Mouse (Mus musculus): ENCODE measurements around the gene Ctf2. TPM values are rescaled to one million over a fixed set of nuclear protein-coding genes. Genes with fewer than 3 reads are reported as not detected.
"Not testable (repeated sequence)": the region's sequence is repeated elsewhere in the genome, so short reads cannot be mapped to it uniquely, and the experiment has no call there.

Ctf2 gene
- total RNA-seq, 1 experiment from 2014 or later: 0.76 TPM

GRCm38 (mm10) chr7:127693730-127694129 lies 38.2 kb downstream of the Ctf2 start:
- not testable (repeated sequence) for ATAC-seq (replicated peaks; ENCODE audit: insufficient number of reproducible peaks, low FRiP score, low TSS enrichment, poor library complexity, severe bottlenecking)

DNA sequence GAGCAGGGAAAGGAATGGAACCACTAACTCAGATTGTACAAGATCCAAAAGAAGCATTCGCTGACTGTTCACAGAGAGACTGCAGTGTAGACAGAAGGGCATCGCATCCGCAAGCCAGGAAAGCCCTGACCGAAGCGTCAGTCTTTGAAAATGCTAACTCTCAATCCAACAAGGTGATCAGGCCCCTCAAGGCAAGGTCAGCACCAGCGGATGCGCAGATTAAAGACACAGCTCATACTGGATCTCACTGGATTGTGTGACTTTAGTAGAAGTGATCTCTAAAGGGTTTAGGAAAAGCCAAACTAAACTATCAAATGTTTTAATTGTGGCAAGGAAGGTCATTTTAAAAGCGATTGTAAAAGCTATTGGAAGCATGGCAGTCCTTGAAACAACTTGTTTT lies 38.7 kb downstream of the Ctf2 start:
- ATAC-seq (replicated peaks; ENCODE audit: insufficient number of reproducible peaks, low FRiP score, low TSS enrichment, poor library complexity, severe bottlenecking): no peak

GRCm38 (mm10) chr7:127691221-127691989 lies 40.6 kb downstream of the Ctf2 start:
- ATAC-seq (replicated peaks; ENCODE audit: insufficient number of reproducible peaks, low FRiP score, low TSS enrichment, poor library complexity, severe bottlenecking): no peak

DNA sequence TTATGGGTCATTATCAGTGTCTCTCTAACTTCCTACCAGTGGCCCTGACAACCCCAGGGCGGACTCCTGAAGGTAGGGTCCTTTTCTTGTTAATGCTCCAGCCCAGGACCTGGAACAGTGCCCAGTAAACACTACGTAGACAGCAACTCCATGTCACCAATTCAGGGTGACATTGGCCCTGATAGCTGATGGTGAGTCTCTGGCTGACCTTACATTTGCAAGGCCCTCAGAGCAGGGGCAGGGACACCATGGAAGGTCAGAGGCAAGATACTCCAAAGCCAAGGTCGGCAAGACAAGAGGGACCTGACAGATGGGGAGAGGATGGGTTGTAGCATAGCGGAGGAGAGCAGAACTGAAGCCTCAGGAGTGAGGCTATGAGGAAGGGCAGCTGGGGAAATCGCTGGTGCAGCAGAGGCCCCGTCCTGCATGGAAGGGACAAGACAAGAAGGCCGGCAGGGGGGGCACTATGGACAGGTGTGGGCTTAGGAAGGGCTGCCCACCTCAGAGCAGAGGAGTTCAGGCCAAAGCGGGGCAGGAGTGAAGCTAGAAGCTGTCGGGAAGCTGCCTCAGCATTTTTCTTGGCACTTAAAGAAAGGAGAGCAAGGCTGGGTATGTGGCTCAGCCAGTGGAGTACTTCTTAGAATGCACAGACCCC lies 42.2 kb downstream of the Ctf2 start:
- no peak for ATAC-seq (replicated peaks; ENCODE audit: insufficient number of reproducible peaks, low FRiP score, low TSS enrichment, poor library complexity, severe bottlenecking)

DNA sequence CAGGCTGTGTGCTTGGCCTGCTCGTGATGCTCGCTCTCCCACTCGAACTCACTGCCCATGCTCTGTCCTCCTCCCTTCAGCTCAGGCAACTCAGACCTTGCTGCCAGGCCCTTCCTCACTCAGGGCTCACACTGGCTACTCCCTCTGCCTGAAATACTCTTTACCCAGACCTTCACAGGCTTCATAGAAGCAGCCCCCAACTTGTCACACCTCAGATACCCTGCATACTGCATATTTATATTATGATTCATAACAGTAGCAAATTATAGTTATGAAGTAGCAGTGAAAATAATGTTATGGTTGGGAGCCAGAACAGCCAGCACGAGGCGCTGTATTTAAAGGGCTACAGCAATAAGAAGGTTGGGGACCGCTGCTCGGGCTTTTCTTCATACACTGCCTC lies 43.0 kb downstream of the Ctf2 start:
- no peak for ATAC-seq (replicated peaks; ENCODE audit: insufficient number of reproducible peaks, low FRiP score, low TSS enrichment, poor library complexity, severe bottlenecking)

DNA sequence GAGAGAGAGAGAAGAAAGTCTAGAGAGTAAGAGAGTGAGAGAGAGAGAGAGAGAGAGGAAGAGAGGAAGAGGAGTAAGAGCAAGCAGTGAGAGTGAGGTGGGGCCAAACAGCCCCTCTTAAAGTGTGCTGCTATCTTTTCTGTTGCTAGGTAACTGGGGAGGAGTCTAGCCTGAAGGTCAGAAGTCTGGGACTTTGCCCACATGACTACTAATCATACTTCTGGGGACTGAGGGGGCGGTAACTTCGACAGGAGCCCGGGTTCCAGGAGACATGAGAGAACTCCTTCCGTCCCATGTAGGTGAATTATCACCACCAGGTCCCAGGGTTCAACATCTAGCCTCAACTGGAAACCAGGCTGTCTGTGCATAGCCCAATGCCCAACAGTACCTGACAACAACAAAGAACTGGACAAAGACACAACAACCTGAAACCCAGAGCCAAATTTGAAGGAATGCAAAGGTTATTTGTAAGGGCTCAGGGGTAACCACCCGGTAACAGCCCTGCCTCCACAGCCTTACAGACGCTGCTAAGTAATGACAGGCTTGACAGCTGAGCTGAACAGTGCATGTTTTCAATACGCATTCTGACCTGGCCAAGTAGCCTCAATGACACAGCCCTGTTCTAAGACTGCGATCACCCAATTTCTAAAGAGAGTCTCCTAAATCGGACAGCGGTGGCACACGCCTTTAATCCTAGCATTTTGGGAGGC lies 45.1 kb downstream of the Ctf2 start:
- no peak for ATAC-seq (replicated peaks; ENCODE audit: insufficient number of reproducible peaks, low FRiP score, low TSS enrichment, poor library complexity, severe bottlenecking)

GRCm38 (mm10) chr7:127685304-127686018 lies 46.5 kb downstream of the Ctf2 start:
- no peak for ATAC-seq (replicated peaks; ENCODE audit: insufficient number of reproducible peaks, low FRiP score, low TSS enrichment, poor library complexity, severe bottlenecking)

DNA sequence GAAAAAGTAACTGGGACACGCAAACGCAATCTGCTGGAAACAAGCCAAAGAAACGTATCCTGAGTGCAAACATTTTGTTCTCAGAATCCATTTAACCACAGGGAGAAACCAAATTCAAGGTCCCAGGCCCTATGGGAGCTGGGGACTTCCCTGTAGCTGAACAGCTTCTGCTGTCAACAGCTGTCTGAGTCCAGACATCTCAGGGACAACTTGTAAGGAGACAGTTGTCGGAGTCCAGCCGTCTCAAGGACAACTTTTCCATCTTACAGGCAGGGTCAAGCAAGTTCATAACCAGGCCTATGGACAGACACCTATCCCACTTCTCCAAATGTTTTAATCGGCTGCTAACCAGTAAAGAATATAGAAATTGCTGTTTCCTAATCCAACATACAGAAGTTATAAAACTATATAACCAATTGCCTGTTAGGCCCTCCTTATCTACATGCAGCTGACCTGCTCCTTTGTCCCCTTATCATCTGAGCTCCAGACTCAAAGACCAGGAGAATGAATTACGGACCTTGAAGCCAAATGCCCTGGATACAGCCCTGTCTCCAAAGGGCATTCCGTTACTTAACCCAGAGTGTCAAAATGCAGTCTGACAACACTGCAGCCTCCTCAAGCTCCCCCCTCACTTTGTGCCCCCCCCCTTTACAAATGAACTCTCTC lies 49.9 kb downstream of the Ctf2 start:
- ATAC-seq (replicated peaks; ENCODE audit: insufficient number of reproducible peaks, low FRiP score, low TSS enrichment, poor library complexity, severe bottlenecking): no peak

DNA sequence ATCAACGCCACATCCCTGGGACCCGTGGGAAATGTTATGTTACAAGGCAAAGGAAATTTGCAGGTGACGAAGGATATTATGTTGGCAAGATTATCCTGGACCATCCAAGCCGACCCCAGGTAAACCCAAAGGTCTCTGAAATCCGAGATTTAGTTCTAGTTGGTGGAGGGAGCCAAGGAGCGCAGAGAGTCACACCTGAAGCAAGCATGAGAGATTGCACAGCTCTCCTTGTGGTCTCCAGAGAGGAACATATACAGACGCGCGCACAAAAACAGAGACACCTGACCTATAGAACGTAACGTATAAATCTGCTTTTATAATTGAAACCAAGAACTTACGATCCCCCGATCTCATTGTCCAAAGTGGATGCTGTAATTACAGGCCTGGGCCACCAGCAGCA lies 51.4 kb downstream of the Ctf2 start:
- ATAC-seq (replicated peaks; ENCODE audit: insufficient number of reproducible peaks, low FRiP score, low TSS enrichment, poor library complexity, severe bottlenecking): no peak

DNA sequence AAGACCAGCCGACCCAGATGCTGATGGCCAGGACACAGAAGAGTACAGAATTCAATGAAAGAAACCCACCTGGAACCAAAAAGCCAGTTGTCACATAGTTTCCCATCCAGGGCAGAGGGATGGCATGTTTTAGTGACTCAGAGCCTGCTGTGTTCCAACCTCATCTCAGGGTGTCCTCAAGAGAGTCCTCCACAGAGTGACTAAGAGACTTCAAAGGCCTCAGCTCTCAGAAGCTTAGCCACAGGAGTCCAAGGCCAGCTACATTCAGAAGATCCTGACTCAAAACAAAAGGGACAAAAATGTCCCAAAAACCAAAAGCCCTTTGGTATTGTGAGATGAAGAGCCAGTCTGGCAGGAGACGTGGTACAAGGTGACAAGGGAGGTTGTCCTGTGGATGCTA lies 53.2 kb downstream of the Ctf2 start:
- ATAC-seq (replicated peaks; ENCODE audit: insufficient number of reproducible peaks, low FRiP score, low TSS enrichment, poor library complexity, severe bottlenecking): no peak

GRCm38 (mm10) chr7:127677609-127678008 lies 54.4 kb downstream of the Ctf2 start:
- ATAC-seq (replicated peaks; ENCODE audit: insufficient number of reproducible peaks, low FRiP score, low TSS enrichment, poor library complexity, severe bottlenecking): no peak

DNA sequence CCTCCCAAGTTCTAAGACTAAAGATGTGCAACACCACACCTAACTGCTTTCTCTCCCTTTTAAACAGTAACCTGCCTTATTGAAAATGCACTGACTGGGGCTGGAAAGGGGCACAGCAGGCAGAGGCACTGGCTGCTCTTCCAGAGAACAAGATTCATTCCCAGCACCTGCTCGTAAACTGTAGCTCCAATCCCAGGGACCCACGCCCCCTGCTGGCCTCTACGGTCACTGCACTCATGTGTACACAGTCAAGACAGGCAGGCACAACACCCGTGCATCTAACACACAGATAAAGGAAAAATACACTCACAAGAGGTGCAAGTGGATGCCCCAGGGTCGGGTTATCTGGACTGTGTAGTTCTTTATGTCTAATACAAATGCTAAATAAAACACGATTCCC lies 54.9 kb downstream of the Ctf2 start:
- ATAC-seq (replicated peaks; ENCODE audit: insufficient number of reproducible peaks, low FRiP score, low TSS enrichment, poor library complexity, severe bottlenecking): peak; percentile 77; the same call in 1 of the 2 replicates

DNA sequence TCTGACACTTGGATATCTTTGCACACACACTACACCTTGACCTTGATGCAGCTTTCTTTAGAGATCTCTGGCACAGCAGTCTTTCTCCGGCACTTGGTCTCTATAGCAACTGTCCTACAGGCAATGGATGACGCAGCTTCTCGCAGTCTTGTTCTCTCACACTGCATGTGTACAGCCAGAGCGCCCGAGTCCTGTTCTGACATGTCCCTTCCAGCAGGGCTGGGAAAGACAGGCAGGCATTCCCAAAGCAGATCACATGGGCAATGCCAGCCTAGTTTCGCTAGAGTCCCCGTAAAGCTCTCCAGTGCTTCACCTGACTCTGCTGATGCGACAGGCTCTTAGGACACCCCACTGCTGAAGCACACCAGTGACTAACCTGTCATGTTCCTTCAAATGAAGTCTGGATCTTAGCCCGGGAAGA lies 56.6 kb downstream of the Ctf2 start:
- no peak for ATAC-seq (replicated peaks; ENCODE audit: insufficient number of reproducible peaks, low FRiP score, low TSS enrichment, poor library complexity, severe bottlenecking)

DNA sequence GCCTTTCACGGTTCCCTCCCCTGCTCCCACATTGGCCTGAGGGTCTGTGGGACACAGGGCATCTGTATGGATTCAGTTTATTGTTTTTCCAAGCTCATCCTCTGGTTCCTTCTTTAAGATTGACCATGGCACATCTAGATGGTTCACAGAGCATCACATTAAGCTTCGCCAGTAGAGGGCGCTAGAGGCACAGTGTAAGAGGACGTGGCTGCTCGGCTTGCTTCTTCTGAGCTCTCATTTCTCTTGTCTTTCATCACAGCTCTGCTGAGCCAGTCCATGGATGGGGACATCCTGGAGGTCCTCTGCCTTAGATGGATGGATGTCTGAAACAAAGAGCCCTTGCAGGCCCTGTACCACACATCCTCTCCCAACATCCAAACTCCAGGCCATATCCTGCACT lies 57.0 kb downstream of the Ctf2 start:
- ATAC-seq (replicated peaks; ENCODE audit: insufficient number of reproducible peaks, low FRiP score, low TSS enrichment, poor library complexity, severe bottlenecking): peak; percentile 80

GRCm38 (mm10) chr7:127672776-127673175 lies 59.2 kb downstream of the Ctf2 start:
- no peak for ATAC-seq (replicated peaks; ENCODE audit: insufficient number of reproducible peaks, low FRiP score, low TSS enrichment, poor library complexity, severe bottlenecking)

- no peak for ATAC-seq (replicated peaks; ENCODE audit: insufficient number of reproducible peaks, low FRiP score, low TSS enrichment, poor library complexity, severe bottlenecking)
Measured at GRCm38 (mm10) chr7:127671880-127672774, 59.8 kb downstream of the Ctf2 start.
